Mouse (Mus musculus) lung, postnatal 0 days (tissue): ENCODE measurements around the gene G430095P16Rik. TPM values are rescaled to one million over a fixed set of nuclear protein-coding genes. Genes with fewer than 3 reads are reported as not detected.

Source experiments
- ATAC-seq: fragments of 200-750 bp; cut with Nextera tagmentation; 2 replicates; pipeline ENCODE4 v1.8.0; 2017; ENCODE audit warnings: moderate library complexity
- DNase-seq: peaks from one replicate; pipeline ENCODE4 v3.0.0-alpha.2; 2016; ENCODE audit warnings: low spot score
- H3K27ac ChIP-seq: fragments of 300-500 bp; sonication (generic); 2 replicates; pipeline ENCODE4 v1.5.1; 2014; ENCODE audit warnings: antibody characterized with exemption, mild to moderate bottlenecking, low read length, mixed read lengths
- H3K27me3 ChIP-seq: fragments of 300-500 bp; sonication (generic); replicated peaks from 2 replicates; pipeline ENCODE4 v1.6.1; 2014; ENCODE audit warnings: low read length, mixed read lengths; ENCODE audit not compliant: insufficient read depth
- H3K36me3 ChIP-seq: fragments of 300-500 bp; sonication (generic); 2 replicates; pipeline ENCODE4 v1.6.1; 2014; ENCODE audit warnings: low read length, mixed read lengths; ENCODE audit not compliant: insufficient read depth
- H3K4me1 ChIP-seq: fragments of 300-500 bp; sonication (generic); 2 replicates; pipeline ENCODE4 v1.6.1; 2014; ENCODE audit warnings: antibody characterized with exemption, low read depth, low read length, mixed read lengths; ENCODE audit not compliant: insufficient read depth
- H3K4me2 ChIP-seq: fragments of 300-500 bp; sonication (generic); replicated peaks from 2 replicates; pipeline ENCODE4 v1.6.1; 2014; ENCODE audit warnings: low read depth, mild to moderate bottlenecking, low read length, moderate library complexity, mixed read lengths
- H3K4me3 ChIP-seq: fragments of 300-500 bp; sonication (generic); 2 replicates; pipeline ENCODE4 v1.5.1; 2014; ENCODE audit warnings: low read depth, low read length
- H3K9ac ChIP-seq: fragments of 300-500 bp; sonication (generic); replicated peaks from 2 replicates; pipeline ENCODE4 v1.6.1; 2014; ENCODE audit warnings: low read depth, mild to moderate bottlenecking
- H3K9me3 ChIP-seq: fragments of 300-500 bp; sonication (generic); 2 replicates; pipeline ENCODE4 v1.6.1; 2016; ENCODE audit warnings: low read length, mixed read lengths
- CTCF ChIP-seq: IDR thresholded peaks from 2 replicates; pipeline ENCODE4 v1.5.1; 2016; ENCODE audit warnings: antibody characterized with exemption, mild to moderate bottlenecking
- EP300 ChIP-seq: IDR thresholded peaks from 2 replicates; pipeline ENCODE4 v1.6.1; 2016; ENCODE audit warnings: antibody characterized with exemption, mild to moderate bottlenecking, control low read depth
- WGBS: fragments of 180-500 bp; shearing (Covaris S2); extraction: QIAGEN DNeasy Blood & Tissue Kit; methylation state at CpG from one replicate; pipeline ENCODE4 v1.1.7; 2014; 5-methylcytosine and 5-hydroxymethylcytosine counted together
- polyA plus RNA-seq: library from polyadenylated mRNA; unstranded; fragments of >200 nt; fragmentation: Nextera tagmentation; extraction: Ambion mirVana; gene quantifications from 2 replicates; pipeline ENCODE4 v1.2.1, GENCODE M21; 2015

The G430095P16Rik gene
- polyA plus RNA-seq: 2.0 and 2.8 TPM in 2 replicates

GRCm38 (mm10) chr8:84722850-84723570, at the start of gene G430095P16Rik:
Gene G430095P16Rik (plus strand): TSS chr8:84723007.
- WGBS: 6% methylated on average over 10 of the region's 10 CpGs
- Histone ChIP-seq H3K9me3 (no peaks in the 10 kb centered on the region), H3K4me2 (peak within 1 kb of the TSS; percentile 25), H3K9ac (no peak within 1 kb of the TSS), H3K27me3 (no peaks in the 10 kb centered on the region), H3K36me3 (peaks cover 17% of the 10 kb centered on the region), H3K27ac (peak within 1 kb of the TSS; percentile 3), H3K4me3 (no peak within 1 kb of the TSS), H3K4me1 (peaks cover 36% of the 10 kb centered on the region)
- TF ChIP-seq EP300 (peak; percentile 77), CTCF (peak; percentile 70)
- peak; percentile 93 for DNase-seq
- peak; percentile 90 for ATAC-seq

- Histone ChIP-seq H3K4me3 (no peak overlapping the region), H3K27me3 (no peaks in the 10 kb centered on the region), H3K36me3 (peaks cover 23% of the 10 kb centered on the region; the same call in 1 of the 2 replicates), H3K9ac (no peak overlapping the region), H3K4me1 (no peaks in the 10 kb centered on the region), H3K4me2 (no peak overlapping the region), H3K27ac (no peak overlapping the region), H3K9me3 (no peaks in the 10 kb centered on the region)
- ATAC-seq: no peak
- DNase-seq: no peak
- TF ChIP-seq EP300: no peak
- TF ChIP-seq CTCF: no peak
- 92% methylated on average over 5 of the region's 5 CpGs for WGBS
These were observed 45.5 kb upstream of the G430095P16Rik start for GRCm38 (mm10) chr8:84677305-84677704.

- Histone ChIP-seq H3K27ac (no peak overlapping the region), H3K9me3 (no peaks in the 10 kb centered on the region), H3K9ac (no peak overlapping the region), H3K36me3 (no peaks in the 10 kb centered on the region), H3K4me1 (peaks cover 6% of the 10 kb centered on the region; the same call in 1 of the 2 replicates), H3K4me2 (no peak overlapping the region), H3K4me3 (no peak overlapping the region), H3K27me3 (no peaks in the 10 kb centered on the region)
- ATAC-seq (no peak), DNase-seq (no peak)
- WGBS: 76% methylated on average over 2 of the region's 2 CpGs
- no peak for TF ChIP-seq CTCF
- TF ChIP-seq EP300: no peak
These were observed 41.3 kb upstream of the G430095P16Rik start for GRCm38 (mm10) chr8:84681476-84681875.

GRCm38 (mm10) chr8:84682257-84682656, 40.5 kb upstream of the G430095P16Rik start:
- no peak for DNase-seq
- Histone ChIP-seq H3K4me2 (no peak overlapping the region), H3K27me3 (no peaks in the 10 kb centered on the region), H3K36me3 (no peaks in the 10 kb centered on the region), H3K4me3 (no peak overlapping the region), H3K4me1 (peaks cover 6% of the 10 kb centered on the region; the same call in 1 of the 2 replicates), H3K9me3 (no peaks in the 10 kb centered on the region), H3K9ac (no peak overlapping the region), H3K27ac (no peak overlapping the region)
- WGBS: 76% methylated on average over 2 of the region's 2 CpGs
- TF ChIP-seq CTCF (no peak), EP300 (no peak)
- ATAC-seq: no peak

- peaks cover 14% of the 10 kb centered on the region; the same call in 1 of the 2 replicates for H3K4me1 ChIP-seq
- H3K9ac ChIP-seq: no peak overlapping the region
- DNase-seq (no peak), ATAC-seq (no peak)
- H3K4me3 ChIP-seq: no peak overlapping the region
- no peaks in the 10 kb centered on the region for H3K36me3 ChIP-seq
- TF ChIP-seq EP300 (no peak), CTCF (no peak)
- no peak overlapping the region for H3K27ac ChIP-seq
- 57% methylated on average over 3 of the region's 3 CpGs for WGBS
- no peak overlapping the region for H3K4me2 ChIP-seq
- no peaks in the 10 kb centered on the region for H3K9me3 ChIP-seq
- H3K27me3 ChIP-seq: no peaks in the 10 kb centered on the region
These were observed 38.3 kb upstream of the G430095P16Rik start for GRCm38 (mm10) chr8:84684537-84684936.

- Histone ChIP-seq H3K9ac (peak within 1 kb of the TSS; percentile 86), H3K27ac (peak within 1 kb of the TSS; percentile 86), H3K9me3 (no peaks in the 10 kb centered on the region), H3K4me3 (peak within 1 kb of the TSS; percentile 98), H3K36me3 (no peaks in the 10 kb centered on the region), H3K4me1 (peaks cover 14% of the 10 kb centered on the region; the same call in 1 of the 2 replicates), H3K4me2 (peak within 1 kb of the TSS; percentile 79), H3K27me3 (no peaks in the 10 kb centered on the region)
- 10% methylated on average over 20 of the region's 20 CpGs for WGBS
- ATAC-seq (peak; percentile 7; the same call in 1 of the 2 replicates), DNase-seq (peak; percentile 56)
- TF ChIP-seq CTCF (no peak), EP300 (no peak)
These were observed 36.4 kb upstream of the G430095P16Rik start, which contains the start of gene Trmt1 for GRCm38 (mm10) chr8:84686191-84687002. Gene Trmt1 (plus strand): TSS chr8:84686307.
